Mouse (Mus musculus): ENCODE results near the gene Hnrnpab. TPM values are rescaled to one million over a fixed set of nuclear protein-coding genes. Genes with fewer than 3 reads are reported as not detected.
A peak's percentile ranks its signal among the peaks of the same experiment; 100 is the strongest.

The Hnrnpab gene
- polyA plus RNA-seq, 1 experiment from 2014 or later = 527 TPM

DNA sequence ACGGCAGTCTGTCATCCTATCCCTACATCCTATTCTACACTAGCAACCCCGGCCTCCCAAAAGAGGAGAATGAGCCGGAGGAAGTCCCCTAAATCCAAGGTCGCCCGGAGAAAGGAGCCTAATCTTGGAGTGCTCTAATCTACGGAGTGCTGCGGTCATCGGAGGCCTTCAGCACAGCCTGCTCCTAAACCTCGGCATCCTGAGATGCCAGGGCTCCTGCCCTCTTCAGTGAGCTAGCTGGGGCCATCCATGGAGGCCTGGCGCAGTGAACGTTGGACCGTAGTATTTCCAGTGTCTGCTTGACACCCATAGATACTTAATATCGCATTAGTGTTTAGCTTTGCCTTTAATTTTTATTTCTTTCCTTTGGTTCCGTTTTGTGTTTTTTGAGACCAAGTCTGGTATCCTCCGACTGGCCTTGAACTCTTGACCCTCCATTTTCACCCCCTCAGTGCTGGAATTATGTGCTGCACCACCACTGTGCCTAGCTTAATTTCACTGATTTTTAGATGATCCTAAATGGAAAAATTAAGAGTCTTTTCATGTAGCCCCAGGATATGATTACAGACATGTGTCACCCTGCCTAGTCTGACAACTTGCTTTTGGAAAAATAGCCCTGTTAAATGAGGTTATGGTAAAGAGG is 570 bp upstream of the Hnrnpab start:
- H3K4me1 ChIP-seq (replicated peaks; ENCODE audit: control insufficient read depth, insufficient read depth, low read length) = peaks cover 29% of the 10 kb centered on the region
- ATAC-seq (replicated peaks; ENCODE audit: low FRiP score, low TSS enrichment, low read depth) = peak; percentile 42
- no peaks in the 10 kb centered on the region for H3K9me3 ChIP-seq (ENCODE audit: control insufficient read depth, low read length)
- H3K4me3 ChIP-seq (ENCODE audit: low read depth, low read length) = peak overlapping the region; percentile 85
- H3K27me3 ChIP-seq (replicated peaks; ENCODE audit: control insufficient read depth, insufficient read depth, low read length) = no peaks in the 10 kb centered on the region
- peak overlapping the region; percentile 100 for H3K9ac ChIP-seq (ENCODE audit: low read length)
- WGBS = 7% methylated on average over 15 of the region's 15 CpGs
- peaks cover 31% of the 10 kb centered on the region for H3K36me3 ChIP-seq (ENCODE audit: control insufficient read depth, insufficient read depth, low read length)
- H3K27ac ChIP-seq (ENCODE audit: low read depth) = peak overlapping the region; percentile 95
- DNase-seq (ENCODE audit: low spot score) = no peak
- H3K4me2 ChIP-seq (ENCODE audit: low read length) = peak overlapping the region; percentile 85

DNA sequence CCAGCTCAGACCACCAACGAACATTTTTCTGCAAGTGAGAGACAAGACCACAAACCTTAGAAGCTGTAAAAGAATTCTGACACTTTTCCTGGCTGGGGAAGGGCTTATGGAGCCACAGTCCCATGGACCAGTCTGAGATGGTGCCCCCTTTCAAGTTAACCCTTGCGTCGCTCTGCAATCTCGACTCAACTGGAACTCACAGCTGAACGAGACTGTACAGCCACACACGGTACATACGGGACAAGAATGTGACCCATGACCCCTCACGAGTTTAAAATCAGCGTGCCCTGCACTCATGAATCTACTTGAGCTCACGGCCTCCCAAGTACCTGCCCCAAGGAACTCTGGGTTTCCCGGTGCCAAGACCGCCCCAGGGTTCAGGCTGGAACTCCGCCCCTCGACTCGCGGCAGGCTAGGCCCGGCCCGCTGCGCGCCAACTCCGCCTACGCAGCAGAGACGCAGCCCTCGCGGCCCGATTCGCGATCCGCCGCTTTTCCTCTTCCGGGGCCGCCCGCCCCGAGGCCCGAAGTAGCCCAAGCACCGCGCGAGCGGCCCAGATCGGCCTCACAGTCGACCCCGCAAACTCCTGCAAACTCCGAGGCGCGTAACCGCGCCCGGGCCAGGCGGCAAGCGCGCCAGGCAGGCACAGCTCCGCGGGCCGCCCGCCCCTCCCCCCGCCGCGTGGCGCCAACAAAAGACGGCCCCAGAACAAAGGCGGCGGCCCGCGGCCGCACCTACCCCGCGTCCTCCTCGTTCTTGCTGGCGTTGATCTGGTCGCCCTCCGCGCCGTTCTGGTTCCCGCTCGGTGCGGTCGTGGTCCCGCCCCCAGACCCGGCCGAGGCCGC is 823 bp downstream of the Hnrnpab start:
- Histone ChIP-seq H3K4me2 (ENCODE audit: low read length) (peak overlapping the region; percentile 78), H3K9me3 (ENCODE audit: control insufficient read depth, low read length) (no peaks in the 10 kb centered on the region), H3K4me3 (ENCODE audit: low read depth, low read length) (peak overlapping the region; percentile 85), H3K27me3 (replicated peaks; ENCODE audit: control insufficient read depth, insufficient read depth, low read length) (no peaks in the 10 kb centered on the region), H3K4me1 (replicated peaks; ENCODE audit: control insufficient read depth, insufficient read depth, low read length) (peaks cover 29% of the 10 kb centered on the region), H3K9ac (ENCODE audit: low read length) (peak overlapping the region; percentile 100), H3K27ac (ENCODE audit: low read depth) (peak overlapping the region; percentile 95), H3K36me3 (ENCODE audit: control insufficient read depth, insufficient read depth, low read length) (peaks cover 45% of the 10 kb centered on the region)
- ATAC-seq (replicated peaks; ENCODE audit: low FRiP score, low TSS enrichment, low read depth) (peak; percentile 67), DNase-seq (ENCODE audit: low spot score) (peak; percentile 86)
- WGBS = under 1% methylated on average over 80 of the region's 81 CpGs

DNA sequence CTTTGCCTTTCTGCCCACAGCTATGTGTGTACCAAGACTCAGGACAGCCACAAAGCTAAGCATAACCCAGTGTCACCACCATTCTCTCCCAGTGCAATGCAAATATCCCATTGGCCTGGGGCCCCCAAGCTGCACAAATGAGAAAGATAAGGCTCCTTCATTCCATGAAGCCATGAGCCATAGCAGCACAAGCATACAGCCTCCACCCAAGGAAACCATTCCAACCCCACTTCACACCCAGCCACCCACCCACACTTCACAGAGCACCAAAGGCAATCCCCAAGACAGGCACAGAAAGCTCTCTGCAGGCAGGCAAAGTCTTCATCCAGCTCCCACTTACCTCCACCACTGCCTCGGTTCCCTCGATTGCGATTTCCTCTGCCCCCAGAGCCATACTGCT is 4.4 kb downstream of the Hnrnpab start:
- H3K4me3 ChIP-seq (ENCODE audit: low read depth, low read length) = no peak overlapping the region
- no peaks in the 10 kb centered on the region for H3K9me3 ChIP-seq (ENCODE audit: control insufficient read depth, low read length)
- no peak for DNase-seq (ENCODE audit: low spot score)
- peaks cover 81% of the 10 kb centered on the region for H3K36me3 ChIP-seq (ENCODE audit: control insufficient read depth, insufficient read depth, low read length)
- H3K4me1 ChIP-seq (replicated peaks; ENCODE audit: control insufficient read depth, insufficient read depth, low read length) = peaks cover 25% of the 10 kb centered on the region
- no peak overlapping the region for H3K27ac ChIP-seq (ENCODE audit: low read depth)
- ATAC-seq (replicated peaks; ENCODE audit: low FRiP score, low TSS enrichment, low read depth) = no peak
- no peaks in the 10 kb centered on the region for H3K27me3 ChIP-seq (replicated peaks; ENCODE audit: control insufficient read depth, insufficient read depth, low read length)
- H3K9ac ChIP-seq (ENCODE audit: low read length) = no peak overlapping the region
- 92% methylated on average over 3 of the region's 3 CpGs for WGBS
- no peak overlapping the region for H3K4me2 ChIP-seq (ENCODE audit: low read length)

DNA sequence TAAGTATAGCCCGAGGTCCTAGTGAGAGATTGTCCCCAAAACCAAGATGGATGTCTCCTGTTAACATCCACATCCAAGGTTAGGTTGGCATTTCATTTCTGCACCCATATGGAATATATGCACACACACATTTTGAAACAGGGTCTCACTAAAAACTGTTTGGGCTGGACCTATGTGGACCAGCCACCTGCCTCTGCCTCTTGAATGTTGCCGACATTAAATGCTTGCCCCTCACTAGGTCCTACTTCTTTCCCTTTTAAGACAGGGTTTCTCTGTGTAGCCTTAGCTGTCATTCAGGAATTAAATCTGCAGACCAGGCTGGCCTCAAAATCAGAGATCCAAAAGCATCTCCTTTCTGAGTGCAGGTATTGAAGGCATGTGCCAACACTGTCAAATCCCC is 9.1 kb downstream of the Hnrnpab start:
- ATAC-seq (replicated peaks; ENCODE audit: low FRiP score, low TSS enrichment, low read depth) = no peak
- peaks cover 98% of the 10 kb centered on the region for H3K36me3 ChIP-seq (ENCODE audit: control insufficient read depth, insufficient read depth, low read length)

DNA sequence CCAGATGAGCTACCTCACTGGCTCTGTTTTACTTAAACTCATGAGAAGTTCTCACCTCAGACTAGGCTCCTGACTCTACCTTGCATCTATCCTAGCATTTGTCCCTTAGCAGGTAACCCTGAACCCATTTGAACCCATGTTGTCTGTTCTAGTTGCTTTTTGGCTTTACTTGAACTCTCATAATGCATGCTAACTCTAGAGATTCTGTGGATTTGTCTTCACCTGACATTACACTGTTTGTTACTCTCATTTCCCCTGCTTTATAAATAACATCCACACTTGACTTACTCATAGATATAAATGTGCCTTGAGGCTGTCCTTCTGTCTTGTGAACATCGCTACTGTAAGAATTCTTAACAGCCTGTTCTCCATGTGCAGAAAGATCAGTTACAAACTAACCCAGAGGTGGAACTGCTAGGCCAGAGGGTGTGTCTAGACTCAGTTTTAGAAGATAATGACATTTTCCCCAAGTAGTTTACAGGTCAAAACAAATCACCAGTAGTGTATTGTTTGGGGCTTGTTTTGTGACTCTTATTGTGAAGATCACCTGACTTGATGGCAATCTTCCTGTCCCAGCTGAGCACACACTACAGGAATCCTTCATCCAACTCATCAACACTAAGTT is 11.1 kb downstream of the Hnrnpab start:
- H3K9ac ChIP-seq (ENCODE audit: low read length) = no peak overlapping the region
- H3K27ac ChIP-seq (ENCODE audit: low read depth) = no peak overlapping the region
- H3K4me3 ChIP-seq (ENCODE audit: low read depth, low read length) = no peak overlapping the region
- WGBS = 90% methylated on average over 1 of the region's 1 CpGs
- DNase-seq (ENCODE audit: low spot score) (no peak), ATAC-seq (replicated peaks; ENCODE audit: low FRiP score, low TSS enrichment, low read depth) (no peak)
- no peaks in the 10 kb centered on the region for H3K27me3 ChIP-seq (replicated peaks; ENCODE audit: control insufficient read depth, insufficient read depth, low read length)
- H3K36me3 ChIP-seq (ENCODE audit: control insufficient read depth, insufficient read depth, low read length) = peaks cover 98% of the 10 kb centered on the region
- H3K9me3 ChIP-seq (ENCODE audit: control insufficient read depth, low read length) = no peaks in the 10 kb centered on the region
- H3K4me1 ChIP-seq (replicated peaks; ENCODE audit: control insufficient read depth, insufficient read depth, low read length) = no peaks in the 10 kb centered on the region
- H3K4me2 ChIP-seq (ENCODE audit: low read length) = no peak overlapping the region

More for the DNA sequence above, 9.1 kb downstream of the Hnrnpab start:
- DNase-seq (ENCODE audit: low spot score) = no peak
- no peaks in the 10 kb centered on the region for H3K27me3 ChIP-seq (replicated peaks; ENCODE audit: control insufficient read depth, insufficient read depth, low read length)
- WGBS = 73% methylated on average over 2 of the region's 2 CpGs
- H3K27ac ChIP-seq (ENCODE audit: low read depth) = no peak overlapping the region
- no peak overlapping the region for H3K9ac ChIP-seq (ENCODE audit: low read length)
- H3K4me3 ChIP-seq (ENCODE audit: low read depth, low read length) = no peak overlapping the region
- H3K4me2 ChIP-seq (ENCODE audit: low read length) = no peak overlapping the region
- H3K9me3 ChIP-seq (ENCODE audit: control insufficient read depth, low read length) = no peaks in the 10 kb centered on the region
- H3K4me1 ChIP-seq (replicated peaks; ENCODE audit: control insufficient read depth, insufficient read depth, low read length) = 0 out of 2 replicates have a peak, but pooled peaks cover 2% of the 10 kb centered on the region

DNA sequence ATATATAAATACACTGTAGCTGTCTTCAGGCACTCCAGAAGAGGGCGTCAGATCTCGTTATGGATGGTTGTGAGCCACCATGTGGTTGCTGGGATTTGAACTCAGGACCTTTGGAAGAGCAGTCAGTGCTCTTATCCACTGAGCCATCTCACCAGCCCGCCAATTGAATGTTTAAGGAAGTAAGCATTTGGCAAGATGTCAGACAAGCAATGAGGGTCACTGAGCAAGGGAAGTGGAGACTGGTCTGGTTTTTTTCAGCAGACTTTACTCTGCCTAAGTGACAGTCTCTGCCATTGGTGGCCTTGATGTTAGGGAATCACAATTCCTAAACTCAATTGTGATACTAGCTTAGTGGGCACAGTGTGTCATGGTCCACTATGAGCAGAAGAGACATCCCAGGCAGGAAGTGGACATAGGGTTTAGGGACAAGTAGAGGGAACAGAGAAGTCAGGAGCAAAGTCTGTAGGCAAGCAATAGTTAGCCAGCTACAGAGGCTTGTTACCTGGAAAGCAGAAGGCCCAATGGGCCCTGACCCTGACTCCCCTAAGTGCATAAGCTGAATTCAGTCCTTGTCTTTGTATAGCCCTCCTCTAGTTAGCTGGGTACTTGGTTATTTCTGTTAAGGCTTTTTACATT is 11.8 kb downstream of the Hnrnpab start:
- H3K27me3 ChIP-seq (replicated peaks; ENCODE audit: control insufficient read depth, insufficient read depth, low read length) = no peaks in the 10 kb centered on the region
- ATAC-seq (replicated peaks; ENCODE audit: low FRiP score, low TSS enrichment, low read depth) = no peak
- no peak for DNase-seq (ENCODE audit: low spot score)
- no peak overlapping the region for H3K9ac ChIP-seq (ENCODE audit: low read length)
- H3K4me2 ChIP-seq (ENCODE audit: low read length) = no peak overlapping the region
- H3K27ac ChIP-seq (ENCODE audit: low read depth) = no peak overlapping the region
- H3K36me3 ChIP-seq (ENCODE audit: control insufficient read depth, insufficient read depth, low read length) = peaks cover 96% of the 10 kb centered on the region
- no peaks in the 10 kb centered on the region for H3K4me1 ChIP-seq (replicated peaks; ENCODE audit: control insufficient read depth, insufficient read depth, low read length)
- WGBS = 58% methylated on average over 3 of the region's 3 CpGs
- no peak overlapping the region for H3K4me3 ChIP-seq (ENCODE audit: low read depth, low read length)
- H3K9me3 ChIP-seq (ENCODE audit: control insufficient read depth, low read length) = no peaks in the 10 kb centered on the region

DNA sequence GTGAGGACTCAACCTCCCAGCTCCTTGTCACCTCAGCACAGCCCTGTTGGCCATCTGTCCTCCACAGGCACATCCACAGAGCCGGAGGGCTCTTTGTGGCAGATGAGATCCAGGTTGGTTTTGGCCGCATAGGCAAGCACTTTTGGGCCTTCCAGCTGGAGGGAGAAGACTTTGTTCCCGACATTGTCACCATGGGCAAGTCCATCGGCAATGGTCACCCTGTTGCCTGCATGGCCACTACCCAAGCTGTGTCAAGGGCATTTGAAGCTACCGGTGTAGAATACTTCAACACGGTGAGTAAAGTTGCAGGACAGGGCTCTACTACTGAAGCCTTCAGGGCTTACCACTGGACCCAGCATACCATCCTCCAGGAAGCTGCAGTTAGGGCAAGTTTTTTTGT is 12.8 kb downstream of the Hnrnpab start:
- H3K9ac ChIP-seq (ENCODE audit: low read length) = no peak overlapping the region
- WGBS = 88% methylated on average over 6 of the region's 6 CpGs
- H3K4me3 ChIP-seq (ENCODE audit: low read depth, low read length) = no peak overlapping the region
- no peaks in the 10 kb centered on the region for H3K27me3 ChIP-seq (replicated peaks; ENCODE audit: control insufficient read depth, insufficient read depth, low read length)
- peaks cover 92% of the 10 kb centered on the region for H3K36me3 ChIP-seq (ENCODE audit: control insufficient read depth, insufficient read depth, low read length)
- H3K27ac ChIP-seq (ENCODE audit: low read depth) = no peak overlapping the region
- H3K9me3 ChIP-seq (ENCODE audit: control insufficient read depth, low read length) = no peaks in the 10 kb centered on the region
- no peak overlapping the region for H3K4me2 ChIP-seq (ENCODE audit: low read length)
- DNase-seq (ENCODE audit: low spot score) = no peak
- ATAC-seq (replicated peaks; ENCODE audit: low FRiP score, low TSS enrichment, low read depth) = no peak
- no peaks in the 10 kb centered on the region for H3K4me1 ChIP-seq (replicated peaks; ENCODE audit: control insufficient read depth, insufficient read depth, low read length)

DNA sequence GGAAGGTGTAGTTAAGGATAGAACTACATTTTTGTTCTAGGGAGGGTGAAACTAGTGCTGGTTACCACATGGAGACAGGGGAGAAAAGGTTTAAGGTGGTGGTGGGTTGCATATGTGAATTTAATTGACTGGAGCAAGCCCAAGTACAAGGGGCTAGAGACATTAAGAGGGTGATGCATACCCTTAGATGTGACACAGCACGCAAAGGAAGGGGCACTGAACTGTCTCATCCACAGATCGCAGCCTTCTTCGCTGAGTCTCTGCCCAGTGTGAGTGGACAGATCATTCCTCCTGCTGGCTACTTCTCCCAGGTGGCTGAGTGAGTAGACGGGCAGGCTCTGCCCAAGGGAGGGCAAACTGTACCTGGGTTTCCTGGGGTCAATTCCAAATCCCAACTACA is 13.3 kb downstream of the Hnrnpab start:
- Histone ChIP-seq H3K4me1 (replicated peaks; ENCODE audit: control insufficient read depth, insufficient read depth, low read length) (no peaks in the 10 kb centered on the region), H3K9ac (ENCODE audit: low read length) (no peak overlapping the region), H3K27me3 (replicated peaks; ENCODE audit: control insufficient read depth, insufficient read depth, low read length) (no peaks in the 10 kb centered on the region), H3K27ac (ENCODE audit: low read depth) (no peak overlapping the region), H3K4me2 (ENCODE audit: low read length) (no peak overlapping the region), H3K9me3 (ENCODE audit: control insufficient read depth, low read length) (no peaks in the 10 kb centered on the region), H3K4me3 (ENCODE audit: low read depth, low read length) (no peak overlapping the region), H3K36me3 (ENCODE audit: control insufficient read depth, insufficient read depth, low read length) (peaks cover 92% of the 10 kb centered on the region)
- ATAC-seq (replicated peaks; ENCODE audit: low FRiP score, low TSS enrichment, low read depth) (no peak), DNase-seq (ENCODE audit: low spot score) (no peak)
- 86% methylated on average over 4 of the region's 4 CpGs for WGBS

Measured in intestine, embryonic 14.5 days (tissue).